Mouse (Mus musculus): ENCODE measurements at regions not wholly inside any gene's neighbourhood (a gene's known extent, or its start where the extent isn't known, plus 50 kb on each side); places are given as distances from the start of the nearest gene placed in this dataset.

- DNase-seq (ENCODE audit: low spot score in 2 of 2), result peak in 1 of 2 experiments; percentile 4
These were observed 545.2 kb upstream of the Adamts9 start for GRCm38 (mm10) chr6:93488441-93488955.

GRCm38 (mm10) chr6:93478521-93478920, 535.2 kb upstream of the Adamts9 start:
- no peak for DNase-seq (ENCODE audit: low spot score in 2 of 2)

GRCm38 (mm10) chr6:93474981-93475380, 531.7 kb upstream of the Adamts9 start:
- no peak for DNase-seq (ENCODE audit: low spot score in 2 of 2)

- DNase-seq (ENCODE audit: low spot score in 2 of 2), result no peak
These were observed 524.6 kb upstream of the Adamts9 start for GRCm38 (mm10) chr6:93467867-93468266.

GRCm38 (mm10) chr6:93462861-93463260, 519.6 kb upstream of the Adamts9 start:
- no peak for DNase-seq (ENCODE audit: low spot score in 2 of 2)

- DNase-seq (ENCODE audit: low spot score in 2 of 2), result no peak
These were observed 518.1 kb upstream of the Adamts9 start for GRCm38 (mm10) chr6:93461374-93461773.

GRCm38 (mm10) chr6:93457613-93458012, 514.3 kb upstream of the Adamts9 start:
- no peak for DNase-seq (ENCODE audit: low spot score in 2 of 2)

- peak in 1 of 2 experiments; percentile 6 for DNase-seq (ENCODE audit: low spot score in 2 of 2)
These were observed 513.2 kb upstream of the Adamts9 start for GRCm38 (mm10) chr6:93456383-93457033.

GRCm38 (mm10) chr6:93445568-93445967, 502.3 kb upstream of the Adamts9 start:
- DNase-seq (ENCODE audit: low spot score in 2 of 2), result no peak

GRCm38 (mm10) chr6:93445124-93445523, 501.8 kb upstream of the Adamts9 start:
- DNase-seq (ENCODE audit: low spot score in 2 of 2), result peak; percentile 8 to 38

- no peak for DNase-seq (ENCODE audit: low spot score in 2 of 2)
These were observed 500.7 kb upstream of the Adamts9 start for GRCm38 (mm10) chr6:93443766-93444557.

- no peak for DNase-seq (ENCODE audit: low spot score in 2 of 2)
These were observed 490.2 kb upstream of the Adamts9 start for GRCm38 (mm10) chr6:93433446-93433845.

GRCm38 (mm10) chr6:93426141-93426540, 482.8 kb upstream of the Adamts9 start:
- peak in 1 of 2 experiments; percentile 13 for DNase-seq (ENCODE audit: low spot score in 2 of 2)

- DNase-seq (ENCODE audit: low spot score in 2 of 2), result no peak
These were observed 479.6 kb upstream of the Adamts9 start for GRCm38 (mm10) chr6:93422906-93423305.

GRCm38 (mm10) chr6:93422253-93422652, 479.0 kb upstream of the Adamts9 start:
- DNase-seq (ENCODE audit: low spot score in 2 of 2), result no peak

- no peak for DNase-seq (ENCODE audit: low spot score in 2 of 2)
These were observed 474.3 kb upstream of the Adamts9 start for GRCm38 (mm10) chr6:93417625-93418024.

GRCm38 (mm10) chr6:93416006-93416405, 472.7 kb upstream of the Adamts9 start:
- no peak for DNase-seq (ENCODE audit: low spot score in 2 of 2)

- no peak for DNase-seq (ENCODE audit: low spot score in 2 of 2)
These were observed 467.8 kb upstream of the Adamts9 start for GRCm38 (mm10) chr6:93411077-93411452.

GRCm38 (mm10) chr6:93410416-93411076, 467.3 kb upstream of the Adamts9 start:
- DNase-seq (ENCODE audit: low spot score in 2 of 2), result no peak

GRCm38 (mm10) chr6:93398551-93398950, 455.3 kb upstream of the Adamts9 start:
- no peak for DNase-seq (ENCODE audit: low spot score in 2 of 2)

GRCm38 (mm10) chr6:93397074-93397473, 453.8 kb upstream of the Adamts9 start:
- no peak for DNase-seq (ENCODE audit: low spot score in 2 of 2)

GRCm38 (mm10) chr6:93395952-93396351, 452.7 kb upstream of the Adamts9 start:
- no peak for DNase-seq (ENCODE audit: low spot score in 2 of 2)
